Mouse (Mus musculus): ENCODE results near the gene Olfr811.

DNA sequence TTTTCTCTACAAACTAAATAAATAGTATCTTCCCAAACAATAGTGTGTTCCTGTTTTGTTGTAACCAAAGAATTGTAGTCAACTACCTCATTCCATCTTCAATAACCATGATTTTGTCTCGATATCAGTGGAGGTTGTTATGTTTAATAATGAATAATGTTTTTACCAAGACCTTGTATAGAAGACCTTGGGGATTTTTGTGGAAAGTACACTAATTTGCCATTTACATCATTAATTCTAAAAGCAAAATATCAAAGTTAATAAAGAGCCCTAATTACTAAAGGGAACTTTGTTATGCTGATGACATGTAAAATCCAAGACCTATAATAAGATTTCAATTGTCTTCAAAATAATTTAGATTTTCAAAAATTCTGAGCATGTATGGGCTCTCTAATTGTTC is 46.5 kb downstream of the Olfr811 start, which contains the start of gene Olfr807:
- TF ChIP-seq CTCF (IDR thresholded peaks at IDR 0.05; ENCODE audit: control insufficient read depth, insufficient read depth, low read length): no peak
- TF ChIP-seq POLR2A (IDR thresholded peaks at IDR 0.05; ENCODE audit: borderline replicate concordance, control insufficient read depth, low read depth, low read length): no peak
